Mouse (Mus musculus): Measurements from ENCODE around the gene Cfap58.

DNA sequence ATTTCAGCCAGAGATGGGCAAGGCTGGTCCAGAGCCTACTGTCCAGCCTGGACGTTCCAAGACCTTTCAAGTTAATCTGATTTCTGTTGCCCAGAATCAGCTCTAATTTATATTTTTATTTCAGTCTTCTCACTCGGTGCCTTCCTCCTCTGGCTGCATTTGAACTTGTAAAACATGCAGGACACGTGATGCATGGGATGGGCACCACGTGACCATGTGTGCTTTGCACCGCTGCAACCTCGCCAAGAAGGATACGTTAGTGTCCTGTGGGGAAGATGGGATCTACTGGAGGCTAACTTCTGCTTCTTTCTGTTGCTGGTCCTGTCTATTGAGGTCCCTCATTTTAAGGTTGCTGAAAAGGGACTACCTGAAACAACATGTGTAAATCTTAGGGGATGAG is 109.8 kb downstream of the Cfap58 start:
- TF ChIP-seq POLR2A (IDR thresholded peaks at IDR 0.05; ENCODE audit: insufficient read length, low read depth) (no peak), POLR2AphosphoS2 (IDR thresholded peaks at IDR 0.05; ENCODE audit: insufficient read length, low read depth) (no peak), TCF12 (IDR thresholded peaks at IDR 0.05; ENCODE audit: insufficient read depth, poor library complexity, severe bottlenecking) (no peak), MAX (IDR thresholded peaks at IDR 0.05; ENCODE audit: low read depth) (no peak), SRF (IDR thresholded peaks at IDR 0.05; ENCODE audit: control insufficient read depth, insufficient read length, low read depth) (no peak), REST (IDR thresholded peaks at IDR 0.05; ENCODE audit: insufficient read depth, insufficient read length) (no peak), MYOD1 (IDR thresholded peaks at IDR 0.05; ENCODE audit: control insufficient read depth in 1 of 3, insufficient read length in 2 of 3, low read depth in 2 of 3) (no peak), TCF3 (IDR thresholded peaks at IDR 0.05; ENCODE audit: insufficient read length, low read depth) (no peak)

Measured in myocyte (in vitro differentiated cells).